Mouse (Mus musculus): ENCODE data around the gene Calb2.

Gene Calb2

GRCm38 (mm10) chr8:110168046-110168445 lies at the start of gene Calb2:
Gene Calb2 (minus strand): TSS chr8:110168210.
- peak in 1 of 2 experiments; percentile 23 for DNase-seq

GRCm38 (mm10) chr8:110217681-110218131 lies 49.7 kb upstream of the Calb2 start:
- peak; percentile 100 for DNase-seq

GRCm38 (mm10) chr8:110217198-110217597 lies 49.2 kb upstream of the Calb2 start:
- DNase-seq: no peak

GRCm38 (mm10) chr8:110216253-110216652 lies 48.2 kb upstream of the Calb2 start:
- no peak for DNase-seq

GRCm38 (mm10) chr8:110215365-110215764 lies 47.4 kb upstream of the Calb2 start, which contains the start of gene Cmtr2:
Gene Cmtr2 (plus strand): TSS chr8:110215665.
- no peak for DNase-seq

- no peak for DNase-seq
Measured at GRCm38 (mm10) chr8:110201806-110202205, 33.8 kb upstream of the Calb2 start.

- DNase-seq: peak; percentile 57 to 67
Measured at GRCm38 (mm10) chr8:110196678-110197077, 28.7 kb upstream of the Calb2 start.

GRCm38 (mm10) chr8:110188961-110189750 lies 21.1 kb upstream of the Calb2 start:
- DNase-seq: no peak

GRCm38 (mm10) chr8:110185538-110185937 lies 17.5 kb upstream of the Calb2 start:
- no peak for DNase-seq

GRCm38 (mm10) chr8:110183748-110184147 lies 15.7 kb upstream of the Calb2 start:
- peak; percentile 5 to 40 for DNase-seq

- no peak for DNase-seq
Measured at GRCm38 (mm10) chr8:110182735-110183367, 14.8 kb upstream of the Calb2 start.

- DNase-seq: no peak
Measured at GRCm38 (mm10) chr8:110177359-110178155, 9.5 kb upstream of the Calb2 start.

- no peak for DNase-seq
Measured at GRCm38 (mm10) chr8:110174826-110175225, 6.8 kb upstream of the Calb2 start.

- DNase-seq: no peak
Measured at GRCm38 (mm10) chr8:110172161-110172560, 4.2 kb upstream of the Calb2 start.

GRCm38 (mm10) chr8:110166270-110166669 lies 1.7 kb downstream of the Calb2 start:
- no peak for DNase-seq

- DNase-seq: no peak
Measured at GRCm38 (mm10) chr8:110162007-110162406, 6.0 kb downstream of the Calb2 start.

- no peak for DNase-seq
Measured at GRCm38 (mm10) chr8:110152951-110153350, 15.1 kb downstream of the Calb2 start.

GRCm38 (mm10) chr8:110145538-110145937 lies 22.5 kb downstream of the Calb2 start:
- DNase-seq: peak; percentile 42 to 57

GRCm38 (mm10) chr8:110140770-110141169 lies 27.2 kb downstream of the Calb2 start:
- no peak for DNase-seq

GRCm38 (mm10) chr8:110140156-110140555 lies 27.9 kb downstream of the Calb2 start:
- DNase-seq: no peak

GRCm38 (mm10) chr8:110135515-110135914 lies 32.5 kb downstream of the Calb2 start:
- no peak for DNase-seq

GRCm38 (mm10) chr8:110134236-110134635 lies 33.8 kb downstream of the Calb2 start:
- no peak for DNase-seq

- peak; percentile 74 to 87 for DNase-seq
Measured at GRCm38 (mm10) chr8:110130537-110130936, 37.5 kb downstream of the Calb2 start.
